Mouse (Mus musculus) liver, postnatal 0 days (tissue): Measurements from ENCODE around the gene Obox1. TPM values are rescaled to one million over a fixed set of nuclear protein-coding genes. Genes with fewer than 3 reads are reported as not detected.
"Not testable (repeated sequence)": the region's sequence is repeated elsewhere in the genome, so short reads cannot be mapped to it uniquely, and the experiment has no call there.

Experiments
- ATAC-seq: fragments of 200-750 bp; cut with Nextera tagmentation; 2 replicates; pipeline ENCODE4 v1.8.0; 2017; ENCODE audit warnings: mild to moderate bottlenecking, moderate library complexity
- DNase-seq: peaks from one replicate; pipeline ENCODE4 v3.0.0-alpha.2; 2016
- H3K27ac ChIP-seq: fragments of 300-500 bp; sonication (generic); 2 replicates; pipeline ENCODE4 v1.5.1; 2014; ENCODE audit warnings: antibody characterized with exemption, moderate library complexity, mild to moderate bottlenecking, low read depth
- H3K27me3 ChIP-seq: fragments of 300-500 bp; sonication (generic); 2 replicates; pipeline ENCODE4 v1.6.1; 2014; ENCODE audit warnings: low read length, control low read depth, mixed read lengths; ENCODE audit not compliant: insufficient read depth
- H3K36me3 ChIP-seq: fragments of 300-500 bp; sonication (generic); replicated peaks from 2 replicates; pipeline ENCODE4 v1.6.1; 2014; ENCODE audit warnings: mild to moderate bottlenecking, control low read depth, low read length, moderate library complexity, mixed read lengths; ENCODE audit not compliant: insufficient read depth
- H3K4me1 ChIP-seq: fragments of 300-500 bp; sonication (generic); 2 replicates; pipeline ENCODE4 v1.6.1; 2014; ENCODE audit warnings: antibody characterized with exemption, mild to moderate bottlenecking, control low read depth; ENCODE audit not compliant: insufficient read depth
- H3K4me2 ChIP-seq: fragments of 300-500 bp; sonication (generic); 2 replicates; pipeline ENCODE4 v1.6.1; 2014; ENCODE audit warnings: low read depth, mild to moderate bottlenecking, low read length, moderate library complexity, mixed read lengths
- H3K4me3 ChIP-seq: fragments of 300-500 bp; sonication (generic); 2 replicates; pipeline ENCODE4 v1.5.1; 2014; ENCODE audit warnings: low read depth, low read length
- H3K9ac ChIP-seq: fragments of 300-500 bp; sonication (generic); replicated peaks from 2 replicates; pipeline ENCODE4 v1.6.1; 2014; ENCODE audit warnings: mild to moderate bottlenecking, moderate library complexity
- H3K9me3 ChIP-seq: fragments of 300-500 bp; sonication (generic); 2 replicates; pipeline ENCODE4 v1.6.1; 2016; ENCODE audit warnings: mild to moderate bottlenecking, control low read depth, low read length, mixed read lengths
- WGBS: fragments of 180-500 bp; shearing (Covaris S2); extraction: QIAGEN DNeasy Blood & Tissue Kit; methylation state at CpG from one replicate; pipeline ENCODE4 v1.1.7; 2014; ENCODE audit not compliant: insufficient replicate concordance; 5-methylcytosine and 5-hydroxymethylcytosine counted together
- polyA plus RNA-seq: library from polyadenylated mRNA; unstranded; fragments of >200 nt; fragmentation: Nextera tagmentation; extraction: Ambion mirVana; gene quantifications from 2 replicates; pipeline ENCODE4 v1.2.1, GENCODE M21; 2015

The Obox1 gene
- not detected in 2 replicates for polyA plus RNA-seq

GRCm38 (mm10) chr7:15388421-15388998 is at the start of gene Obox1, which contains the start of gene Obox2:
Gene Obox1, plus strand, starts transcription at chr7:15388948.
Gene Obox2, plus strand, starts transcription at chr7:15388721.
- H3K4me3 ChIP-seq, H3K4me2 ChIP-seq, H3K27ac ChIP-seq, ATAC-seq, H3K9ac ChIP-seq, H3K4me1 ChIP-seq, H3K27me3 ChIP-seq, H3K36me3 ChIP-seq, DNase-seq, H3K9me3 ChIP-seq: not testable (repeated sequence)
- WGBS, result no CpG with 5 or more reads among the region's 2 CpGs

- not testable (repeated sequence) for H3K4me1 ChIP-seq, H3K4me3 ChIP-seq, H3K27me3 ChIP-seq, ATAC-seq, H3K36me3 ChIP-seq, H3K4me2 ChIP-seq, H3K9me3 ChIP-seq, H3K9ac ChIP-seq, DNase-seq, H3K27ac ChIP-seq
- 55% methylated on average over 3 of the region's 3 CpGs for WGBS
Observed at GRCm38 (mm10) chr7:15399147-15399874, 10.6 kb downstream of the Obox1 start.

GRCm38 (mm10) chr7:15406816-15407215 is 18.1 kb downstream of the Obox1 start:
- H3K36me3 ChIP-seq, H3K4me3 ChIP-seq, ATAC-seq, H3K27me3 ChIP-seq, H3K27ac ChIP-seq, H3K4me1 ChIP-seq, H3K9me3 ChIP-seq, H3K4me2 ChIP-seq, DNase-seq, H3K9ac ChIP-seq: not testable (repeated sequence)
- 78% methylated on average over 10 of the region's 10 CpGs for WGBS

- H3K27ac ChIP-seq, H3K4me3 ChIP-seq, H3K27me3 ChIP-seq, H3K36me3 ChIP-seq, H3K9me3 ChIP-seq, H3K9ac ChIP-seq, H3K4me1 ChIP-seq, ATAC-seq, DNase-seq, H3K4me2 ChIP-seq: not testable (repeated sequence)
- WGBS, result 81% methylated on average over 8 of the region's 9 CpGs
Observed at GRCm38 (mm10) chr7:15418046-15418445, 29.3 kb downstream of the Obox1 start.

- H3K36me3 ChIP-seq, H3K9ac ChIP-seq, H3K9me3 ChIP-seq, H3K4me2 ChIP-seq, DNase-seq, ATAC-seq, H3K4me1 ChIP-seq, H3K27ac ChIP-seq, H3K4me3 ChIP-seq, H3K27me3 ChIP-seq: not testable (repeated sequence)
- WGBS, result 67% methylated on average over 3 of the region's 4 CpGs
Observed at GRCm38 (mm10) chr7:15425537-15425936, 36.8 kb downstream of the Obox1 start.

- not testable (repeated sequence) for H3K9ac ChIP-seq
Observed at GRCm38 (mm10) chr7:15509411-15509810, 120.7 kb downstream of the Obox1 start.

More at GRCm38 (mm10) chr7:15509411-15509810, 120.7 kb downstream of the Obox1 start:
- not testable (repeated sequence) for ATAC-seq, DNase-seq, H3K4me2 ChIP-seq, H3K4me1 ChIP-seq, H3K4me3 ChIP-seq, H3K27me3 ChIP-seq, H3K27ac ChIP-seq, H3K36me3 ChIP-seq, H3K9me3 ChIP-seq
- 59% methylated on average over 4 of the region's 5 CpGs for WGBS

Other genes starting within 250 kb of the Obox1 start
- gene Obox2, start 227 bp upstream of the Obox1 start, polyA plus RNA-seq, result not detected in 2 replicates